Mouse (Mus musculus) gastrocnemius, postnatal 36 days (tissue): ENCODE measurements at regions not wholly inside any gene's neighbourhood (a gene's known extent, or its start where the extent isn't known, plus 50 kb on each side); places are given as distances from the start of the nearest gene placed in this dataset.

Source experiments
- DNase-seq, 2 experiments: peaks; one replicate each; pipeline ENCODE4 v3.0.0; 2022
- intact Hi-C: fragments of 180-260 bp; cut with DNase I; formaldehyde crosslinking; loops from one replicate; pipeline ENCODE4 v1.15.1; 2025

GRCm38 (mm10) chr11:7408992-7409391 is 195.3 kb upstream of the Igfbp3 start:
- intact Hi-C loops = no loop called here
- DNase-seq = no peak

GRCm38 (mm10) chr11:7404666-7405065 is 190.9 kb upstream of the Igfbp3 start:
- DNase-seq = no peak
- intact Hi-C loops = no loop called here

- no peak for DNase-seq
- intact Hi-C loops = no loop called here
These were observed 158.1 kb upstream of the Igfbp3 start for GRCm38 (mm10) chr11:7371835-7372234.

GRCm38 (mm10) chr11:7361388-7361787 is 147.7 kb upstream of the Igfbp3 start:
- DNase-seq = no peak
- intact Hi-C loops = no loop called here

GRCm38 (mm10) chr11:7348601-7349000 is 134.9 kb upstream of the Igfbp3 start:
- DNase-seq = no peak
- intact Hi-C loops = no loop called here

- DNase-seq = no peak
- intact Hi-C loops = loop anchor here (5.0 kb wide), 1 partner anchor 126 kb away; the partner anchor contains the start of gene Igfbp3
These were observed 124.1 kb upstream of the Igfbp3 start for GRCm38 (mm10) chr11:7337826-7338225.

- DNase-seq = no peak
- intact Hi-C loops = no loop called here
These were observed 103.8 kb upstream of the Igfbp3 start for GRCm38 (mm10) chr11:7317409-7317970.

GRCm38 (mm10) chr11:7296252-7296651 is 82.5 kb upstream of the Igfbp3 start:
- intact Hi-C loops = no loop called here
- no peak for DNase-seq

GRCm38 (mm10) chr11:7289242-7289938 is 75.7 kb upstream of the Igfbp3 start:
- intact Hi-C loops = no loop called here
- DNase-seq = no peak

GRCm38 (mm10) chr11:7284836-7285490 is 71.2 kb upstream of the Igfbp3 start:
- no peak for DNase-seq
- intact Hi-C loops = no loop called here

GRCm38 (mm10) chr11:7282981-7283380 is 69.3 kb upstream of the Igfbp3 start:
- no peak for DNase-seq
- intact Hi-C loops = no loop called here

- intact Hi-C loops = no loop called here
- no peak for DNase-seq
These were observed 68.5 kb upstream of the Igfbp3 start for GRCm38 (mm10) chr11:7282188-7282587.

- DNase-seq = no peak
- intact Hi-C loops = no loop called here
These were observed 67.9 kb upstream of the Igfbp3 start for GRCm38 (mm10) chr11:7281656-7282055.

GRCm38 (mm10) chr11:7279891-7280290 is 66.2 kb upstream of the Igfbp3 start:
- DNase-seq = no peak
- intact Hi-C loops = no loop called here

GRCm38 (mm10) chr11:7272543-7272942 is 58.8 kb upstream of the Igfbp3 start:
- intact Hi-C loops = no loop called here
- no peak for DNase-seq

GRCm38 (mm10) chr11:7270916-7271315 is 57.2 kb upstream of the Igfbp3 start:
- intact Hi-C loops = no loop called here
- DNase-seq = no peak

GRCm38 (mm10) chr11:7263971-7264370 is 50.2 kb upstream of the Igfbp3 start:
- no peak for DNase-seq
- intact Hi-C loops = no loop called here
